Mouse (Mus musculus): ENCODE results near the gene Gpc5. TPM values are rescaled to one million over a fixed set of nuclear protein-coding genes. Genes with fewer than 3 reads are reported as not detected.

Gene Gpc5
- total and polyA plus RNA-seq, 2 experiments = not detected

GRCm38 (mm10) chr14:116338395-116338794 lies 1246.4 kb downstream of the Gpc5 start:
- no peaks in the 10 kb centered on the region for H3K4me1 ChIP-seq (ENCODE audit: control insufficient read depth, insufficient read depth, low read length)
- no peaks in the 10 kb centered on the region for H3K79me2 ChIP-seq (ENCODE audit: control insufficient read depth, insufficient read depth, low read length)
- no peak for DNase-seq (ENCODE audit: extremely low read depth, low read depth, low spot score)
- no peaks in the 10 kb centered on the region for H3K36me3 ChIP-seq (ENCODE audit: control insufficient read depth, insufficient read depth, low read length)
- no peak for TF ChIP-seq POLR2A (IDR thresholded peaks at IDR 0.05; ENCODE audit: extremely low read depth, insufficient read depth, low read length)
- TF ChIP-seq CTCF (IDR thresholded peaks at IDR 0.05; ENCODE audit: low read depth, low read length) = no peak
- H3K4me3 ChIP-seq (ENCODE audit: insufficient read depth, low read depth, low read length) = no peak overlapping the region
- 79% methylated on average over 3 of the region's 3 CpGs for WGBS
- no peak overlapping the region for H3K27ac ChIP-seq (replicated peaks; ENCODE audit: insufficient read depth, low read depth, low read length)
- H3K9ac ChIP-seq (ENCODE audit: low read depth, low read length) = no peak overlapping the region
- no peaks in the 10 kb centered on the region for H3K27me3 ChIP-seq (ENCODE audit: control insufficient read depth, insufficient read depth, low read length)

GRCm38 (mm10) chr14:116348560-116348959 lies 1256.5 kb downstream of the Gpc5 start:
- Histone ChIP-seq H3K4me3 (ENCODE audit: insufficient read depth, low read depth, low read length) (no peak overlapping the region), H3K27me3 (ENCODE audit: control insufficient read depth, insufficient read depth, low read length) (no peaks in the 10 kb centered on the region), H3K9ac (ENCODE audit: low read depth, low read length) (no peak overlapping the region), H3K27ac (replicated peaks; ENCODE audit: insufficient read depth, low read depth, low read length) (no peak overlapping the region), H3K79me2 (ENCODE audit: control insufficient read depth, insufficient read depth, low read length) (no peaks in the 10 kb centered on the region), H3K36me3 (ENCODE audit: control insufficient read depth, insufficient read depth, low read length) (no peaks in the 10 kb centered on the region), H3K4me1 (ENCODE audit: control insufficient read depth, insufficient read depth, low read length) (no peaks in the 10 kb centered on the region; the same call in 1 of the 2 replicates)
- WGBS = 74% methylated on average over 3 of the region's 3 CpGs
- DNase-seq (ENCODE audit: extremely low read depth, low read depth, low spot score) = no peak
- TF ChIP-seq CTCF (IDR thresholded peaks at IDR 0.05; ENCODE audit: low read depth, low read length) (no peak), POLR2A (IDR thresholded peaks at IDR 0.05; ENCODE audit: extremely low read depth, insufficient read depth, low read length) (no peak)

DNA sequence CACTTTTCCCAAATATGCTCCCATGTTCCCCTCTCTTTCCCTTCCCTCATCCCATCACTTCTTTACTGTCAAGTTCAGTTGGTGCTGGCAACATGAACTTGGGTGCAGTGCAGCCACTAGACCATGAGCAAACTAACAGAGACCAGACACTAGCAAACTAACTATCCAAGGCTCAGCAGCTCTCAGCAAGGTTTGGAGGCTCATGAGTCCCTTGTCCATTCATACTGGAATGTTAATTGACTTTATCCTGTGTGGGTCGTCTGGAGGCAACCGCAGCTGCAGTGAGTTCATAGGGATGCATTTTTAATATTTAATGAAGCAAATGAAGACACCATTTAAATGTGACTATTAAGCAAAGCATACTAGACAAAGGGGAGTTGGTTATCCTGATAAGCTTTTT lies 1292.6 kb downstream of the Gpc5 start:
- H3K9ac ChIP-seq (ENCODE audit: low read depth, low read length) = no peak overlapping the region
- H3K27ac ChIP-seq (replicated peaks; ENCODE audit: insufficient read depth, low read depth, low read length) = no peak overlapping the region
- H3K36me3 ChIP-seq (ENCODE audit: control insufficient read depth, insufficient read depth, low read length) = no peaks in the 10 kb centered on the region
- H3K27me3 ChIP-seq (ENCODE audit: control insufficient read depth, insufficient read depth, low read length) = no peaks in the 10 kb centered on the region
- no peaks in the 10 kb centered on the region for H3K79me2 ChIP-seq (ENCODE audit: control insufficient read depth, insufficient read depth, low read length)
- no peak overlapping the region for H3K4me3 ChIP-seq (ENCODE audit: insufficient read depth, low read depth, low read length)
- TF ChIP-seq POLR2A (IDR thresholded peaks at IDR 0.05; ENCODE audit: extremely low read depth, insufficient read depth, low read length) (no peak), CTCF (IDR thresholded peaks at IDR 0.05; ENCODE audit: low read depth, low read length) (no peak)
- 80% methylated on average over 2 of the region's 2 CpGs for WGBS
- DNase-seq (ENCODE audit: extremely low read depth, low read depth, low spot score) = no peak
- no peaks in the 10 kb centered on the region for H3K4me1 ChIP-seq (ENCODE audit: control insufficient read depth, insufficient read depth, low read length)

DNA sequence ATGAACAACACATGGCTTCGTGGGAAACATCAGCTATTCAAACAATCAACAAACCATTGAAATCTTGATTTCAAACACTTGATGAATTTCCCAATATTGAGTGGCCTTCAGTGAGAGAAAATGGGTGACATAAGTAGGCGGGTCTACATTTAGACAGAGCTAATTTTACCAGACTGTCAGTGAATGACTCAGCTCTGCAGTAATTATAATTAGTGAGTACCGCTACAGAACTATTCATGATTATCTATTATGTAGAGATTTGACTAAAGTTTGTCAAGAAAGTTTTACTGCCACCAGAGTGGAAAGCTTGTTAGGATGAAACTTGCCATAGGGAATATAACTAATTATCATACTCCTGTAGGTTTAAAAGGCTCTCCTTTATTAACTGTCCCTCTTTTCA lies 1323.5 kb downstream of the Gpc5 start:
- Histone ChIP-seq H3K4me3 (ENCODE audit: insufficient read depth, low read depth, low read length) (no peak overlapping the region), H3K79me2 (ENCODE audit: control insufficient read depth, insufficient read depth, low read length) (no peaks in the 10 kb centered on the region), H3K36me3 (ENCODE audit: control insufficient read depth, insufficient read depth, low read length) (no peaks in the 10 kb centered on the region), H3K9ac (ENCODE audit: low read depth, low read length) (no peak overlapping the region), H3K27ac (replicated peaks; ENCODE audit: insufficient read depth, low read depth, low read length) (no peak overlapping the region), H3K27me3 (ENCODE audit: control insufficient read depth, insufficient read depth, low read length) (no peaks in the 10 kb centered on the region), H3K4me1 (ENCODE audit: control insufficient read depth, insufficient read depth, low read length) (no peaks in the 10 kb centered on the region)
- 67% methylated on average over 3 of the region's 3 CpGs for WGBS
- DNase-seq (ENCODE audit: extremely low read depth, low read depth, low spot score) = no peak
- no peak for TF ChIP-seq POLR2A (IDR thresholded peaks at IDR 0.05; ENCODE audit: extremely low read depth, insufficient read depth, low read length)
- TF ChIP-seq CTCF (IDR thresholded peaks at IDR 0.05; ENCODE audit: low read depth, low read length) = no peak

DNA sequence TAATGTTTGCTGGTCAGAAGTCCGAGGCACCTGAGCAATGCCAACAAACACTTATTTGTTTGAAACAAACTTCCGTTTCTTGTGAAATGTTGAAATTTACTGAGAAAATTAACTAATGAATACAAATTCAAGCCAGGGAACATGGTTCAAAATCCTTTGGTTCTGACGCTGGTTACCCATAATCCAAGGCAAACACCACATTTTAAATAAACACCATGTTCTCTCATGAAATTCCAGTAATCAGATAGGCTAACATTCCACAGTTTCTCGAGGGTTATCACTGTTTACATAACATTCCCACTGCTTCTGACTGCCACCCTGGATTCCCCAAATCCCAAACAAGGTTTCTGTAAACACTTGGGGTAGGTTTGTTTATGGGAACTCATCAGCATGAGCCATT lies 1356.2 kb downstream of the Gpc5 start:
- 14% methylated on average over 4 of the region's 4 CpGs for WGBS
- no peaks in the 10 kb centered on the region for H3K36me3 ChIP-seq (ENCODE audit: control insufficient read depth, insufficient read depth, low read length)
- H3K4me1 ChIP-seq (ENCODE audit: control insufficient read depth, insufficient read depth, low read length) = no peaks in the 10 kb centered on the region; the same call in 1 of the 2 replicates
- H3K27ac ChIP-seq (replicated peaks; ENCODE audit: insufficient read depth, low read depth, low read length) = peak overlapping the region; percentile 35; the same call in 1 of the 2 replicates
- peak; percentile 99 for DNase-seq (ENCODE audit: extremely low read depth, low read depth, low spot score)
- no peaks in the 10 kb centered on the region for H3K79me2 ChIP-seq (ENCODE audit: control insufficient read depth, insufficient read depth, low read length)
- TF ChIP-seq CTCF (IDR thresholded peaks at IDR 0.05; ENCODE audit: low read depth, low read length) = no peak
- no peak for TF ChIP-seq POLR2A (IDR thresholded peaks at IDR 0.05; ENCODE audit: extremely low read depth, insufficient read depth, low read length)
- H3K4me3 ChIP-seq (ENCODE audit: insufficient read depth, low read depth, low read length) = no peak overlapping the region
- no peak overlapping the region for H3K9ac ChIP-seq (ENCODE audit: low read depth, low read length)
- no peaks in the 10 kb centered on the region for H3K27me3 ChIP-seq (ENCODE audit: control insufficient read depth, insufficient read depth, low read length)

DNA sequence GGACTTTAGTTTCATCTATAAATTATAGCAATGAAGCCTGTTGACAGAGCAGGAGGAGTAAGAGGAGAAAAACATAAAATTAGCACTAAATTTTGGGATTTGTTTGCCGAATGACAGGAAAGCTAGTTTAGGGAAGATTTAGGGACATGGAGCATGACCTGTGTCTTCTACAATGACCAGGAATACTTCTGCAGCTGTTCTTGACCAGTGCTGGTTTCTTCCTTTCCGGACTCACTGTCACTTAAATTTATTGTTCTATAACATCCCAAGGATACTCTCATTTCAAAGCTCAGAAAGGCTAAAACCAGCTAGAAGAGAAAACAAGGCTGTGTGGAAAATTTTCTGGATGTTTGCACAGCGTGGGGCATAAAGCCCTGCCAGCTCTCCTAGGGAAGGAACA lies 1361.3 kb downstream of the Gpc5 start:
- no peak for TF ChIP-seq CTCF (IDR thresholded peaks at IDR 0.05; ENCODE audit: low read depth, low read length)
- TF ChIP-seq POLR2A (IDR thresholded peaks at IDR 0.05; ENCODE audit: extremely low read depth, insufficient read depth, low read length) = no peak
- no peaks in the 10 kb centered on the region; the same call in 1 of the 2 replicates for H3K4me1 ChIP-seq (ENCODE audit: control insufficient read depth, insufficient read depth, low read length)
- 84% methylated on average over 3 of the region's 3 CpGs for WGBS
- DNase-seq (ENCODE audit: extremely low read depth, low read depth, low spot score) = no peak
- H3K27ac ChIP-seq (replicated peaks; ENCODE audit: insufficient read depth, low read depth, low read length) = no peak overlapping the region
- no peak overlapping the region for H3K4me3 ChIP-seq (ENCODE audit: insufficient read depth, low read depth, low read length)
- no peaks in the 10 kb centered on the region for H3K79me2 ChIP-seq (ENCODE audit: control insufficient read depth, insufficient read depth, low read length)
- H3K9ac ChIP-seq (ENCODE audit: low read depth, low read length) = no peak overlapping the region
- no peaks in the 10 kb centered on the region for H3K36me3 ChIP-seq (ENCODE audit: control insufficient read depth, insufficient read depth, low read length)
- H3K27me3 ChIP-seq (ENCODE audit: control insufficient read depth, insufficient read depth, low read length) = no peaks in the 10 kb centered on the region
